Mouse (Mus musculus) cortical plate, adult 2 months (tissue): ENCODE results near the gene Ccdc33. TPM values are rescaled to one million over a fixed set of nuclear protein-coding genes. Genes with fewer than 3 reads are reported as not detected.

Experiments
- H3K27ac ChIP-seq: fragments of 200-500 bp; 2 replicates; pipeline ENCODE4 v1.5.1; 2012; ENCODE audit warnings: low read length, control low read depth, inconsistent platforms; ENCODE audit not compliant: insufficient read depth
- H3K4me1 ChIP-seq: fragments of 200-500 bp; 2 replicates; pipeline ENCODE4 v1.6.1; 2011; ENCODE audit warnings: low read length; ENCODE audit not compliant: control insufficient read depth, insufficient read depth
- H3K4me3 ChIP-seq: fragments of 200-500 bp; 2 replicates; pipeline ENCODE4 v1.5.1; 2011; ENCODE audit warnings: mild to moderate bottlenecking, low read length, control low read depth; ENCODE audit not compliant: insufficient read depth
- CTCF ChIP-seq: fragments of 200-500 bp; IDR thresholded peaks from 2 replicates; pipeline ENCODE4 v1.5.1; 2011; ENCODE audit warnings: mild to moderate bottlenecking, control low read depth, low read length; ENCODE audit not compliant: insufficient read depth; ENCODE audit errors: extremely low read depth
- POLR2A ChIP-seq: fragments of 200-500 bp; IDR thresholded peaks from 2 replicates; pipeline ENCODE4 v1.6.1; 2011; ENCODE audit warnings: mild to moderate bottlenecking, low read length, control low read depth; ENCODE audit not compliant: insufficient read depth; ENCODE audit errors: extremely low read depth
- polyA plus RNA-seq: library from polyadenylated mRNA; depleted of rRNA; stranded (reverse); fragments of >200 nt; gene quantifications from 2 replicates; pipeline ENCODE4 v1.2.3, GENCODE M21; 2012

Gene Ccdc33
- polyA plus RNA-seq, 1 experiment: 1.7 TPM

GRCm38 (mm10) chr9:58011027-58011426 lies 107.6 kb downstream of the Ccdc33 start:
- TF ChIP-seq CTCF (no peak), POLR2A (no peak)
- peaks cover 6% of the 10 kb centered on the region; the same call in 1 of the 2 replicates for H3K4me1 ChIP-seq
- H3K27ac ChIP-seq: no peak overlapping the region
- no peak overlapping the region for H3K4me3 ChIP-seq

- Histone ChIP-seq H3K4me3 (no peak overlapping the region), H3K4me1 (peaks cover 6% of the 10 kb centered on the region; the same call in 1 of the 2 replicates), H3K27ac (no peak overlapping the region)
- no peak for TF ChIP-seq CTCF
- no peak for TF ChIP-seq POLR2A
Observed at GRCm38 (mm10) chr9:58009588-58009987, 109.0 kb downstream of the Ccdc33 start.

DNA sequence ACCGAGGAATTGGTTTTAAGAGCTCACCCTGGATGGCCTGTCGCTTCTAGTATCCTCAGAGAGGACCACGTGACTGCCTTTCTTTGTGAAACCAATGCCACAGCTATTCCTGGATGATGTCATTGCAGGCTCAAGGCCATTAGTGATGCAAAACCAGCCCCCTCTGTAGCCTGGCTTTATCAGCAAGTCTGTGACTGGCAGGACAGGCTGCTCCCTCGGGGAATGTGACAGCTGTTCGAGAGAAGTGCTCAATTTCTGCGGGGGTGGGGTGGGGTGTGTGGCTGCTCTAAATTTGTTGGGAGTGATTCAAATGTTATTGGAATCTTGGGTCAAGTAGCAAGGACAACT lies 109.6 kb downstream of the Ccdc33 start:
- peaks cover 6% of the 10 kb centered on the region; the same call in 1 of the 2 replicates for H3K4me1 ChIP-seq
- no peak overlapping the region for H3K4me3 ChIP-seq
- H3K27ac ChIP-seq: no peak overlapping the region
- TF ChIP-seq POLR2A: no peak
- TF ChIP-seq CTCF: no peak

- no peak overlapping the region for H3K27ac ChIP-seq
- TF ChIP-seq CTCF: no peak
- no peak for TF ChIP-seq POLR2A
- H3K4me3 ChIP-seq: no peak overlapping the region
- peaks cover 6% of the 10 kb centered on the region; the same call in 1 of the 2 replicates for H3K4me1 ChIP-seq
Observed at GRCm38 (mm10) chr9:58008336-58009014, 110.1 kb downstream of the Ccdc33 start.

- H3K4me3 ChIP-seq: no peak within 1 kb of the TSS
- no peak for TF ChIP-seq POLR2A
- TF ChIP-seq CTCF: no peak
Observed at GRCm38 (mm10) chr9:58005753-58006461, 112.7 kb downstream of the Ccdc33 start, which contains the start of gene Cyp11a1. Cyp11a1 (plus strand) TSS chr9:58006411.

GRCm38 (mm10) chr9:58003272-58003671 lies 115.4 kb downstream of the Ccdc33 start:
- Histone ChIP-seq H3K4me1 (peaks cover 4% of the 10 kb centered on the region), H3K27ac (no peak overlapping the region), H3K4me3 (no peak overlapping the region)
- TF ChIP-seq CTCF: no peak
- no peak for TF ChIP-seq POLR2A

More at GRCm38 (mm10) chr9:58005753-58006461, 112.7 kb downstream of the Ccdc33 start, which contains the start of gene Cyp11a1:
- Histone ChIP-seq H3K27ac (no peak within 1 kb of the TSS), H3K4me1 (0 out of 2 replicates have a peak, but pooled peaks cover 3% of the 10 kb centered on the region)

- Histone ChIP-seq H3K27ac (no peak overlapping the region), H3K4me1 (peaks cover 6% of the 10 kb centered on the region)
- TF ChIP-seq POLR2A: no peak
- no peak for TF ChIP-seq CTCF
Observed at GRCm38 (mm10) chr9:57999676-58000075, 118.9 kb downstream of the Ccdc33 start.

DNA sequence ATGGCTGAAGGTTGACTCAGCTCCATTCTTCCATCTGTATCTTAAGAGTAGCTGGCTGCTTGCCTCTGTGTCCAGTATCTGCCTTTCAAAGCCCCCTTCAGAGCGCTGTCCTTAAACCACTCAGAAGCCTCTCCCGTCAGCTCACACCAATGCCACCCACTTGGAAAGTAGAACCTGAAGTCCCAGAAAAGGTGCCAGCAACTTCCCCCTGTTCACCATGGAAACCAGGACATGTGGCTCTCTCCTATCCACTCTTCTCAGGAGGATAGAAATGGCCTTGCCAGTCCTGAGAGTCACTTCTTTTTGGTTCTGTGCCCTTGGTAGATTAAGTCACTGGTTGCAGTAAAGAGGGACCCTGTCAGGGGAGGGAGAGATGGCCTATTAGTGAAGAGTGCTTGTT lies 119.9 kb downstream of the Ccdc33 start:
- Histone ChIP-seq H3K27ac (no peak overlapping the region), H3K4me3 (peak overlapping the region; percentile 36), H3K4me1 (peaks cover 6% of the 10 kb centered on the region)
- TF ChIP-seq CTCF (no peak), POLR2A (no peak)

More at GRCm38 (mm10) chr9:57999676-58000075, 118.9 kb downstream of the Ccdc33 start:
- H3K4me3 ChIP-seq: peak overlapping the region; percentile 36

- peak overlapping the region; percentile 36 for H3K4me3 ChIP-seq
- TF ChIP-seq CTCF (peak; percentile 78), POLR2A (peak; percentile 50; the same call in 1 of the 2 replicates)
- H3K4me1 ChIP-seq: peaks cover 6% of the 10 kb centered on the region
- H3K27ac ChIP-seq: no peak overlapping the region
Observed at GRCm38 (mm10) chr9:57998032-57998659, 120.5 kb downstream of the Ccdc33 start.
